Mouse (Mus musculus) CH12.LX (cell line): ENCODE measurements around the gene Arpc3. TPM values are rescaled to one million over a fixed set of nuclear protein-coding genes. Genes with fewer than 3 reads are reported as not detected.
A peak's percentile ranks its signal among the peaks of the same experiment; 100 is the strongest.

Experiments
- DNase-seq: peaks from one replicate; pipeline ENCODE4 v3.0.0-alpha.2; 2013; ENCODE audit errors: extremely low read depth
- H3K27ac ChIP-seq: 2 replicates; pipeline ENCODE4 v1.5.1; 2012; ENCODE audit warnings: low read depth, mild to moderate bottlenecking, control low read depth, moderate library complexity; ENCODE audit not compliant: insufficient read depth
- H3K27me3 ChIP-seq: replicated peaks from 2 replicates; pipeline ENCODE3; 2012; ENCODE audit warnings: inconsistent platforms
- H3K36me3 ChIP-seq, 2 experiments: replicated peaks in 1 of 2; 2 replicates each; pipeline versions ENCODE3 to v1.6.1; 2012; ENCODE audit warnings: inconsistent platforms in 1 of 2, low read length in 1 of 2, mild to moderate bottlenecking in 1 of 2, mixed read lengths in 1 of 2, moderate library complexity in 1 of 2; ENCODE audit not compliant: control insufficient read depth in 1 of 2, insufficient read depth in 1 of 2
- H3K4me1 ChIP-seq, 2 experiments: 2 replicates each; pipeline ENCODE4 v1.6.1; 2012; ENCODE audit warnings: inconsistent platforms in 1 of 2, moderate library complexity in 1 of 2; ENCODE audit not compliant: insufficient read depth in 2 of 2, control insufficient read depth in 1 of 2
- H3K4me2 ChIP-seq: 2 replicates; pipeline ENCODE4 v1.6.1; 2012; ENCODE audit warnings: low read depth, mild to moderate bottlenecking, control low read depth; ENCODE audit not compliant: poor library complexity, insufficient read depth, severe bottlenecking
- H3K4me3 ChIP-seq, 3 experiments: fragments of 150-350 bp in 1 of 3; sonication (generic) in 1 of 3; replicated peaks in 1 of 3; 2 replicates each; pipeline versions ENCODE3 to v1.5.1; 2011 to 2012; ENCODE audit warnings: low read depth in 2 of 3, low read length in 2 of 3, mild to moderate bottlenecking in 2 of 3, moderate library complexity in 2 of 3, control low read depth in 1 of 3, improper control_type of control experiment in 1 of 3, inconsistent platforms in 1 of 3, mixed read lengths in 1 of 3; ENCODE audit not compliant: poor library complexity in 1 of 3
- H3K79me2 ChIP-seq: replicated peaks from 2 replicates; pipeline ENCODE4 v1.6.1; 2012; ENCODE audit warnings: mild to moderate bottlenecking, moderate library complexity; ENCODE audit not compliant: control insufficient read depth, poor library complexity, insufficient read depth, severe bottlenecking; ENCODE audit errors: extremely low read depth
- H3K9ac ChIP-seq: 2 replicates; pipeline ENCODE4 v1.6.1; 2012; ENCODE audit warnings: low read depth, mild to moderate bottlenecking, control low read depth, moderate library complexity; ENCODE audit not compliant: insufficient read depth
- H3K9me3 ChIP-seq: replicated peaks from 2 replicates; pipeline ENCODE3; 2012; ENCODE audit warnings: low read length, inconsistent platforms, mixed read lengths
- BHLHE40 ChIP-seq: IDR thresholded peaks from 2 replicates; pipeline ENCODE4 v1.6.1; 2011; ENCODE audit warnings: mild to moderate bottlenecking, low read depth, low read length, improper control_type of control experiment
- CHD1 ChIP-seq: IDR thresholded peaks from 2 replicates; pipeline ENCODE4 v1.6.1; 2012; ENCODE audit warnings: low read depth, low read length, improper control_type of control experiment, inconsistent platforms
- CTCF ChIP-seq, 2 experiments: IDR thresholded peaks in 1 of 2; conservative IDR thresholded peaks in 1 of 2; 2 replicates each; pipeline ENCODE4 v1.5.1; 2011 to 2012; ENCODE audit warnings: low read depth in 2 of 2, low read length in 2 of 2, improper control_type of control experiment in 1 of 2, inconsistent platforms in 1 of 2, mild to moderate bottlenecking in 1 of 2, moderate library complexity in 1 of 2
- E2F4 ChIP-seq: IDR thresholded peaks from 2 replicates; pipeline ENCODE4 v1.6.1; 2011; ENCODE audit warnings: low read depth, low read length, improper control_type of control experiment; ENCODE audit not compliant: insufficient replicate concordance
- ETS1 ChIP-seq: conservative IDR thresholded peaks from 2 replicates; pipeline ENCODE4 v1.6.1; 2012; ENCODE audit warnings: low read depth, mild to moderate bottlenecking, inconsistent platforms, low read length, improper control_type of control experiment, moderate library complexity
- HCFC1 ChIP-seq: IDR thresholded peaks from 2 replicates; pipeline ENCODE4 v1.6.1; 2012; ENCODE audit warnings: low read depth, mild to moderate bottlenecking, inconsistent platforms, low read length, improper control_type of control experiment
- IRF4 ChIP-seq: IDR thresholded peaks from 2 replicates; pipeline ENCODE4 v1.6.1; 2014; ENCODE audit warnings: low read depth, mild to moderate bottlenecking, inconsistent platforms, low read length, improper control_type of control experiment
- JUN ChIP-seq: IDR thresholded peaks from 2 replicates; pipeline ENCODE4 v1.6.1; 2011; ENCODE audit warnings: low read depth, mild to moderate bottlenecking, low read length, improper control_type of control experiment, moderate library complexity; ENCODE audit not compliant: insufficient read depth
- JUND ChIP-seq: conservative IDR thresholded peaks from 2 replicates; pipeline ENCODE4 v1.6.1; 2011; ENCODE audit warnings: low read depth, low read length, improper control_type of control experiment
- KAT2A ChIP-seq: IDR thresholded peaks from 2 replicates; pipeline ENCODE4 v1.6.1; 2012; ENCODE audit warnings: low read length, improper control_type of control experiment, inconsistent platforms; ENCODE audit not compliant: insufficient replicate concordance
- MAFK ChIP-seq: IDR thresholded peaks from 2 replicates; pipeline ENCODE4 v1.6.1; 2011; ENCODE audit warnings: low read length, improper control_type of control experiment; ENCODE audit not compliant: insufficient replicate concordance
- MAX ChIP-seq: IDR thresholded peaks from 2 replicates; pipeline ENCODE4 v1.6.1; 2011; ENCODE audit warnings: low read length, improper control_type of control experiment
- MXI1 ChIP-seq: IDR thresholded peaks from 2 replicates; pipeline ENCODE4 v1.6.1; 2011; ENCODE audit warnings: mild to moderate bottlenecking, low read depth, low read length, improper control_type of control experiment
- MYC ChIP-seq: IDR thresholded peaks from 2 replicates; pipeline ENCODE4 v1.6.1; 2011; ENCODE audit warnings: low read depth, mild to moderate bottlenecking, improper control_type of control experiment, low read length
- NELFE ChIP-seq: IDR thresholded peaks from 2 replicates; pipeline ENCODE4 v1.6.1; 2011; ENCODE audit warnings: low read depth, low read length, improper control_type of control experiment
- POLR2A ChIP-seq: IDR thresholded peaks from 2 replicates; pipeline ENCODE4 v1.6.1; 2011; ENCODE audit warnings: low read depth, mild to moderate bottlenecking, improper control_type of control experiment, low read length
- RAD21 ChIP-seq: IDR thresholded peaks from 2 replicates; pipeline ENCODE4 v1.6.1; 2011; ENCODE audit warnings: low read depth, mild to moderate bottlenecking, low read length, improper control_type of control experiment, moderate library complexity
- SMC3 ChIP-seq: IDR thresholded peaks from 2 replicates; pipeline ENCODE4 v1.6.1; 2011; ENCODE audit warnings: low read depth, low read length, improper control_type of control experiment
- UBTF ChIP-seq: IDR thresholded peaks from 2 replicates; pipeline ENCODE4 v1.6.1; 2012; ENCODE audit warnings: low read depth, mild to moderate bottlenecking, inconsistent platforms, low read length, improper control_type of control experiment, moderate library complexity
- USF1 ChIP-seq: IDR thresholded peaks from 2 replicates; pipeline ENCODE4 v1.6.1; 2014; ENCODE audit warnings: low read depth, mild to moderate bottlenecking, inconsistent platforms, low read length, improper control_type of control experiment
- ZC3H11A ChIP-seq: IDR thresholded peaks from 2 replicates; pipeline ENCODE4 v1.6.1; 2012; ENCODE audit warnings: low read depth, mild to moderate bottlenecking, inconsistent platforms, low read length, improper control_type of control experiment
- ZKSCAN1 ChIP-seq: IDR thresholded peaks from 2 replicates; pipeline ENCODE4 v1.6.1; 2012; ENCODE audit warnings: low read depth, inconsistent platforms, low read length, improper control_type of control experiment, borderline replicate concordance
- dilution Hi-C: fragments of 300-500 bp; cut with MboI; formaldehyde crosslinking; loops from 2 replicates; pipeline ENCODE4 v1.14.3; 2020; ENCODE audit warnings: low sequenced_read_pairs; ENCODE audit not compliant: extremely low pct_unique_long_range_greater_than_20kb, extremely low pct_ligation_motif_present
- in situ Hi-C: fragments of 300-500 bp; cut with MboI; formaldehyde crosslinking; loops from 3 replicates; pipeline ENCODE4 v1.14.3; 2019; ENCODE audit warnings: low sequenced_read_pairs, low pct_ligation_motif_present, low pct_unique_long_range_greater_than_20kb, mixed read lengths
- polyA plus RNA-seq: library from polyadenylated mRNA; unstranded; fragments of >175 nt; gene quantifications from 2 replicates; pipeline ENCODE4 v1.2.1, GENCODE M21; 2012; ENCODE audit warnings: low read depth; ENCODE audit not compliant: insufficient read length
- total RNA-seq, 2 experiments: library from RNA; depleted of rRNA; stranded (reverse); fragments of 300-350 nt in 1 of 2; fragments of >200 nt in 1 of 2; gene quantifications; 2 replicates each; pipeline ENCODE4 v1.2.3; 2012 to 2014

Gene Arpc3
- total and polyA plus RNA-seq, 3 experiments = 256 to 543 (median 297) TPM

DNA sequence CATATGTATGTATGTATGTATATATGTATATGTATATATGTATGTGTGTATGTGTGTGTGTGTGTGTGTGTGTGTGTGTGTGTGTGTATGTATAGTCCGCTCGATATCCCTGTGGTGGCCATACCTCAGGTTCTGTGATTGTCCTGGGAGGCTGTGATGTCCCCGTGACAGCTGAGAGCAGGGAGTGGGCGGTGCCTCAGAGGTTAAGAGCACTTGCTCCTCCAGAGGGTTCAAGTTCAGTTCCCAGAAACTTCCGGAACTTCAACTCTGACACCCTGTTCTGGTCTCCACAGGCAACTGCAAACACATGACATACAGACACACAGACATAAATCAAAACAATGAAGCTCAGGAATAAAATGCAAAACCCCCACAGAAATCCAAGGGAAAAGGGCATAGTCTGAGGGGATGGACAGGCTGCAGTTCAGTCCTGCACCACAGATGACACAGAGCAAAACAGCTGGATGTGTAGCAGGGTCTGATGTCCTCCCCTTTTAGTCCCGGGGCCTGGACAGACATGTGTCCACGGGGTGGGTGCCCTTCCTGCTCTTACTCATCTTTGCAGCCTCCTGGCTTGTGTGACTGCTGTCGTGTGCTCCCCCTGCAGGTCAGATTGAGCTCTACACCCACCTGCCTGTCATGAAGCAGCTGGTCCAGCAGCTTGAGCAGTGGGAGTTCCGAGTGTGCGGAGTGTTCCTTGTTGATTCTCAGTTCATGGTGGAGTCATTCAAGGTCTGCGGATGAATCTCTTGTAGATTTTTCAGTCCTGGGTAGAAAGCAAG, 12.1 kb upstream of the Arpc3 start:
- Histone ChIP-seq H3K9me3 (no peaks in the 10 kb centered on the region), H3K27me3 (no peaks in the 10 kb centered on the region), H3K9ac (no peak overlapping the region), H3K36me3 (peaks cover 34 to 67% of the 10 kb centered on the region in 2 experiments), H3K4me3 (no peak overlapping the region), H3K27ac (no peak overlapping the region), H3K79me2 (no peaks in the 10 kb centered on the region), H3K4me1 (0 out of 4 replicates have a peak, but pooled peaks cover 0 to 3% of the 10 kb centered on the region in 2 experiments), H3K4me2 (no peak overlapping the region)
- TF ChIP-seq MYC (0 out of 2 replicates have a peak, but pooled peaks have one; percentile 19), JUND (no peak), E2F4 (no peak), HCFC1 (no peak), JUN (no peak), SMC3 (peak; percentile 75), RAD21 (peak; percentile 56), IRF4 (0 out of 2 replicates have a peak, but pooled peaks have one; percentile 60), CTCF (conservative IDR thresholded peaks at IDR 0.05 in 1 of 2, IDR thresholded peaks at IDR 0.05 in 1 of 2; ENCODE audit: low read depth in 2 of 2, low read length in 2 of 2) (peak; percentile 79 to 84)
- in situ Hi-C loops = no loop called here
- peak; percentile 72 for DNase-seq
- dilution Hi-C loops = no loop called here

DNA sequence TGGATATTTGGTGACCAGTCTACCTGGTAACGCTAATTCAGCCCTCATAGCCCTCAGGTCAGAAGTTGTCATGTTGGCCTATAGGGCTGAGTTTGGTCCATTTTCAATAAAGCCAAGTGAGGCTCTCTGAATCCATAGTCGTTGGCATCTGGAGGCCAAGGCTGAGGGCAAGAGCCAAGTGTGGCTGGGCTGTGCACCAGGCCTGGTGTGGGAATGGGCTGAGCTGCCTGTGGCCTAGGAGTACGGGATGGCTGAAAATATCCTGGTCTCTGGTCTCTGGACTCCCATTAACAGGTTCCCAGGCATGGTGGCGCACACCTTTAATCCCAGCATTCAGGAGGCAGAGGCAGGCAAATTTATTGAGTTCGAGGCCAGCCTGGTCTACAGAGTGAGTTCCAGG, 1.7 kb upstream of the Arpc3 start:
- dilution Hi-C loops = no loop called here
- in situ Hi-C loops = no loop called here
- no peak overlapping the region for H3K4me3 ChIP-seq

More for the DNA sequence above, 1.7 kb upstream of the Arpc3 start:
- peaks cover 2 to 17% of the 10 kb centered on the region in 2 experiments; a peak in 3 of 4 replicates for H3K4me1 ChIP-seq
- H3K4me2 ChIP-seq = no peak overlapping the region
- no peaks in the 10 kb centered on the region for H3K27me3 ChIP-seq
- DNase-seq = no peak
- H3K27ac ChIP-seq = no peak overlapping the region
- H3K79me2 ChIP-seq = peaks cover 27% of the 10 kb centered on the region
- H3K9me3 ChIP-seq = no peaks in the 10 kb centered on the region
- no peak overlapping the region for H3K9ac ChIP-seq
- TF ChIP-seq MAX (no peak), MYC (no peak), HCFC1 (no peak), NELFE (no peak), USF1 (no peak), ZC3H11A (no peak), MXI1 (no peak), CHD1 (no peak), UBTF (no peak), ZKSCAN1 (no peak), ETS1 (no peak), KAT2A (no peak), MAFK (no peak), BHLHE40 (no peak), SMC3 (no peak), POLR2A (no peak)
- H3K36me3 ChIP-seq = peaks cover 6 to 8% of the 10 kb centered on the region in 2 experiments
